Mouse (Mus musculus): ENCODE data around the gene 9530077C05Rik.

DNA sequence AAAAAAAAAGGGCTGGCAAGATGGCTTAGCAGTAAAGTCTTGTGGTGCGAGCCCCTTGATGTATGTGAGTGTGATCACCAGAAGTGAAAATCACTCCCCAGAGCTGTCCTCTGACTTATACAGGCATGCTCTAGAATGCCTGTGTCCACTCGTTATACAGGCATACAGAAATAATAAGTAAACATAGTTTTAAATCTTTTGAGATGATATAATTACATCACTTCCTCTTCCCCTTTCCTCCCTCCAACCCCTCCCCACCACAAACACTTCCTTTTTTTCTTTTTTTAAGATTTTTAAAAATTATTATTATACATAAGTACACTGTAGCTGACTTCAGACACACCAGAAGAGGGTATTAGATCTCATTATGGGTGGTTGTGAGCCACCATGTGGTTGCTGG, 16.6 kb upstream of the 9530077C05Rik start:
- TF ChIP-seq CTCF (IDR thresholded peaks at IDR 0.05; ENCODE audit: low read depth, low read length), result no peak
- no peak for TF ChIP-seq POLR2A (IDR thresholded peaks at IDR 0.05; ENCODE audit: extremely low read depth, insufficient read depth, low read length)
